Mouse (Mus musculus) monocyte, adult 5-6 weeks (primary cell): ENCODE data around the gene Slc27a1. TPM values are rescaled to one million over a fixed set of nuclear protein-coding genes. Genes with fewer than 3 reads are reported as not detected.

Experiments used
- total RNA-seq: library from RNA; stranded (forward); fragments of 200-1000, 200-491, 200-594 nt; gene quantifications from 3 replicates; pipeline ENCODE4 v1.2.3, GENCODE M21; 2017

Gene Slc27a1
- total RNA-seq, 1 experiment from 2014 or later: 0.76 TPM

Other genes with a start within 250 kb of the Slc27a1 start
- 172 to 275 TPM (median 266 TPM) in 3 replicates for gene Use1, start 202.0 kb upstream of the Slc27a1 start, total RNA-seq
- gene Ocel1, start 197.6 kb upstream of the Slc27a1 start, total RNA-seq: 11.9 to 24.2 TPM (median 16.3 TPM) in 3 replicates
- 3.4 to 11.6 TPM (median 9.4 TPM) in 3 replicates for gene Nr2f6, start 186.9 kb upstream of the Slc27a1 start, total RNA-seq
- gene Ushbp1, start 173.1 kb upstream of the Slc27a1 start, total RNA-seq: 0.10 TPM in 1 of 3 replicates, not detected in the others
- 49.7 to 68.7 TPM (median 61.4 TPM) in 3 replicates for gene Babam1, start 172.0 kb upstream of the Slc27a1 start, total RNA-seq
- gene Ankle1, start 162.9 kb upstream of the Slc27a1 start, total RNA-seq: 0.48 TPM in 1 of 3 replicates, not detected in the others
- gene Abhd8, start 105.2 kb upstream of the Slc27a1 start, total RNA-seq: 2.2 to 12.0 TPM (median 8.3 TPM) in 3 replicates
- 5.7 to 17.9 TPM (median 13.7 TPM) in 3 replicates for gene Mrpl34, start 103.9 kb upstream of the Slc27a1 start, total RNA-seq
- 33.6 to 53.8 TPM (median 42.4 TPM) in 3 replicates for gene Dda1, start 99.7 kb upstream of the Slc27a1 start, total RNA-seq
- gene Ano8, start 82.9 kb upstream of the Slc27a1 start, total RNA-seq: 4.7 to 11.0 TPM (median 8.5 TPM) in 3 replicates
- 16.0 to 22.2 TPM (median 16.4 TPM) in 3 replicates for gene Gtpbp3, start 80.8 kb upstream of the Slc27a1 start, total RNA-seq
- not detected in 3 replicates for gene Plvap, start 57.1 kb upstream of the Slc27a1 start, total RNA-seq
- gene Ccdc194, start 43.2 kb upstream of the Slc27a1 start, total RNA-seq: not detected in 3 replicates
- gene Bst2, start 31.4 kb upstream of the Slc27a1 start, total RNA-seq: 25.5 to 51.2 TPM (median 32.9 TPM) in 3 replicates
- 13.9 to 34.3 TPM (median 20.5 TPM) in 3 replicates for gene Mvb12a, start 26.0 kb upstream of the Slc27a1 start, total RNA-seq
- 0.29 TPM in 1 of 3 replicates, not detected in the others for gene Tmem221, start 10.0 kb upstream of the Slc27a1 start, total RNA-seq
- gene Nxnl1, start 2.3 kb upstream of the Slc27a1 start, total RNA-seq: not detected in 3 replicates
- gene Pgls, start 23.3 kb downstream of the Slc27a1 start, total RNA-seq: 31.2 to 49.8 TPM (median 36.8 TPM) in 3 replicates
- gene Fam129c, start 28.8 kb downstream of the Slc27a1 start, total RNA-seq: 6.3 to 12.8 TPM (median 6.9 TPM) in 3 replicates
- gene Colgalt1, start 42.1 kb downstream of the Slc27a1 start, total RNA-seq: 39.9 to 78.4 TPM (median 65.4 TPM) in 3 replicates
- 0.21 to 0.97 TPM (median 0.29 TPM) in 3 replicates for gene Unc13a, start 102.9 kb downstream of the Slc27a1 start, total RNA-seq
- 7.1 to 25.6 TPM (median 11.2 TPM) in 3 replicates for gene Jak3, start 107.4 kb downstream of the Slc27a1 start, total RNA-seq
- gene Insl3, start 120.3 kb downstream of the Slc27a1 start, total RNA-seq: 14.1 TPM in 1 of 3 replicates, not detected in the others
- gene B3gnt3, start 132.9 kb downstream of the Slc27a1 start, total RNA-seq: 0.29 to 0.75 TPM in 2 of 3 replicates, not detected in the other
- gene Fcho1, start 156.8 kb downstream of the Slc27a1 start, total RNA-seq: 17.3 to 92.4 TPM (median 17.6 TPM) in 3 replicates